Mouse (Mus musculus): ENCODE results near the gene Ndufaf2.
A peak's percentile ranks its signal among the peaks of the same experiment; 100 is the strongest.

Ndufaf2 gene

GRCm38 (mm10) chr13:108158465-108159240, at the start of gene Ndufaf2, which contains the start of gene Ercc8:
Ndufaf2 (minus strand) TSS chr13:108158623.
Ercc8 (plus strand) TSS chr13:108158731.
- peak; percentile 98 for DNase-seq

- no peak for DNase-seq
Measured at GRCm38 (mm10) chr13:108208090-108208489, 49.7 kb upstream of the Ndufaf2 start.

GRCm38 (mm10) chr13:108207447-108207846, 49.0 kb upstream of the Ndufaf2 start:
- no peak for DNase-seq

GRCm38 (mm10) chr13:108204857-108205256, 46.4 kb upstream of the Ndufaf2 start:
- no peak for DNase-seq

- no peak for DNase-seq
Measured at GRCm38 (mm10) chr13:108195474-108195873, 37.1 kb upstream of the Ndufaf2 start.

GRCm38 (mm10) chr13:108191074-108191720, 32.8 kb upstream of the Ndufaf2 start:
- peak; percentile 64 for DNase-seq

GRCm38 (mm10) chr13:108187994-108188393, 29.6 kb upstream of the Ndufaf2 start:
- DNase-seq = no peak

- DNase-seq = no peak
Measured at GRCm38 (mm10) chr13:108185530-108185929, 27.1 kb upstream of the Ndufaf2 start.

GRCm38 (mm10) chr13:108184743-108185255, 26.4 kb upstream of the Ndufaf2 start:
- DNase-seq = no peak

- DNase-seq = no peak
Measured at GRCm38 (mm10) chr13:108180821-108181220, 22.4 kb upstream of the Ndufaf2 start.

GRCm38 (mm10) chr13:108179618-108180017, 21.2 kb upstream of the Ndufaf2 start:
- no peak for DNase-seq

GRCm38 (mm10) chr13:108170511-108170910, 12.1 kb upstream of the Ndufaf2 start:
- DNase-seq = no peak

GRCm38 (mm10) chr13:108170002-108170401, 11.6 kb upstream of the Ndufaf2 start:
- DNase-seq = no peak

GRCm38 (mm10) chr13:108164621-108165020, 6.2 kb upstream of the Ndufaf2 start:
- DNase-seq = no peak

- DNase-seq = no peak
Measured at GRCm38 (mm10) chr13:108163912-108164311, 5.5 kb upstream of the Ndufaf2 start.

GRCm38 (mm10) chr13:108159963-108160362, 1.5 kb upstream of the Ndufaf2 start:
- no peak for DNase-seq

GRCm38 (mm10) chr13:108159241-108159575, 785 bp upstream of the Ndufaf2 start:
- no peak for DNase-seq

GRCm38 (mm10) chr13:108157732-108158464, 525 bp downstream of the Ndufaf2 start:
- no peak for DNase-seq

GRCm38 (mm10) chr13:108157156-108157555, 1.3 kb downstream of the Ndufaf2 start:
- DNase-seq = no peak

- DNase-seq = peak; percentile 19
Measured at GRCm38 (mm10) chr13:108152650-108153372, 5.6 kb downstream of the Ndufaf2 start.

- DNase-seq = no peak
Measured at GRCm38 (mm10) chr13:108151782-108152181, 6.6 kb downstream of the Ndufaf2 start.

GRCm38 (mm10) chr13:108144086-108144485, 14.3 kb downstream of the Ndufaf2 start:
- no peak for DNase-seq
